Mouse (Mus musculus) cerebellum, adult 11-12 months (tissue): Measurements from ENCODE around the gene Ctps2.
A peak's percentile ranks its signal among the peaks of the same experiment; 100 is the strongest.

Source experiments
- DNase-seq: peaks from one replicate; pipeline ENCODE4 v3.0.0; 2022

The Ctps2 gene

DNA sequence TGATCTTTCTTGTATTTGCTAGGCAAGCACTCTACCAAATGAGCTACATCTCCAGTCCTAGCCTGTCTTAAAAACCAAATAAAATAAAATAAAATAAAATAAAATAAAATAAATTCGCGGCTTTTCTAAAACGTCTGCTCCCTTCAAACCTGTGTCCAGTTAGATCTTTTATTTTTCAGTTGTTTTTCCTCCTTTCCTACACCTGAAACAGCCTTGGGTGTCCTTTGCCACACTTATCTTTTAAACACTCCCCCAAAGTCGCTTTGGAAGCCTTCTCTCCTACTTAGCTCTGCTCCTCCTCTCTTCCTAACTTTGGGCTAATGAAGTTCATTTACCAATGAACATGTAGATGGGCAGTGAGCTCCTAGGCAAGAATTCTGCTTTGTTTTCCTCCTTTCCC is at the start of gene Ctps2:
Ctps2 (plus strand) TSS at position 301 of the 400 bp plus-strand sequence.
- DNase-seq, result no peak

- DNase-seq, result no peak
Observed at GRCm38 (mm10) chrX:162868294-162868965, 32.6 kb upstream of the Ctps2 start.

DNA sequence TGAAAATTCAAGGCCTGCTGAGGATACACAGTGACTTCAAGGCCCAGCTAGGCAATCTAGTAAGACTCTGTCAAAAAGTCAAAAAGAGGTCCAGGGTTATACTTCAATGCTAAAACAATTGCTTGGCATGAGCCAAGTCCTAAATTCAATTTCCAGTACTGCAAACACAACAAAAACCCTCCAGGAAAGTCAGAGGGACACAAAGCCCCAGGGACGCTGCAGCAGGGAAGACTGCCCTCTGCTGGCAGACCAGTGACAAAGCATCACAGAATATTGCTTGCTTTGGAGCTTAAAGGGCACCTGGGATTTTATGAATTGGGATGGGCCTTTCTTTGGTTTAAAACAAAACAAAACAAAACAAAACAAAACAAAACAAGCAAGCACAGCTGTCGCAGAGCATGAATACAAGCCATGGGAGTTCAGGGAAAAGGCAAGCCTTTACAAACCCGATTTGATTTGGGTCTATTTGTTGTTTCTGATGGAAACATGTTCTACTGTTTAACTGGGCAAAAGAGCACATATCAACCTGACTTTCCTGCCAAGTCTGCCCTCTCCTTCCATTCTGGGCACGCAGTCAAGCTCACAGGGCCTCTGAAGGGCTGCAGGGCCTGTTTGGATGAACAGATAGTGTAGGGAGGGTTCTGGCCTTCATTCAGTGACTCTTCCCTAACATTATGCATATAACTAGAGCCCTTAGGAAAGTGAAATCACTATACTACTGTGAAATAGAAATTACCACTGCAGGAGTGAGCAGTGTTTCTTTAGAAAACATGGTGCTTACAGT is 29.1 kb upstream of the Ctps2 start:
- no peak for DNase-seq

DNA sequence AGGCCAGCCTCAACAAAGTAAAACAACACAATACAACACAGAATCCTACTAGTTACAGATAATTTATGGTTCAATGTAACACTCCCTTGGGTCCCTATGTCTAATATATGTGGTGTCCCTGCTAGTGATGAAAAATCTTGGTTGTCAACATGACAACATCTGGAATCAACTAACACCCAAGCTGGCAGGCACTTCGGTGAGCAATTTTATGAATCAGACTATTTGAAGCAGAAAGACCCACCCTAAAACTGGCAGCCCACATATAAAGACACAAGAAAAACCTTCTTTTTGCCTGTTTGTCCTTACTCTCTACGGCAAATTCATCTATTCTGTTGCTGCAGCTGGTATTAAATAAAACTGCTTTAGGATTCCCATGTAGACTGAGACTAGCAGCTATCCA is 27.3 kb upstream of the Ctps2 start:
- no peak for DNase-seq

GRCm38 (mm10) chrX:162878236-162878635 is 22.8 kb upstream of the Ctps2 start:
- DNase-seq, result no peak

DNA sequence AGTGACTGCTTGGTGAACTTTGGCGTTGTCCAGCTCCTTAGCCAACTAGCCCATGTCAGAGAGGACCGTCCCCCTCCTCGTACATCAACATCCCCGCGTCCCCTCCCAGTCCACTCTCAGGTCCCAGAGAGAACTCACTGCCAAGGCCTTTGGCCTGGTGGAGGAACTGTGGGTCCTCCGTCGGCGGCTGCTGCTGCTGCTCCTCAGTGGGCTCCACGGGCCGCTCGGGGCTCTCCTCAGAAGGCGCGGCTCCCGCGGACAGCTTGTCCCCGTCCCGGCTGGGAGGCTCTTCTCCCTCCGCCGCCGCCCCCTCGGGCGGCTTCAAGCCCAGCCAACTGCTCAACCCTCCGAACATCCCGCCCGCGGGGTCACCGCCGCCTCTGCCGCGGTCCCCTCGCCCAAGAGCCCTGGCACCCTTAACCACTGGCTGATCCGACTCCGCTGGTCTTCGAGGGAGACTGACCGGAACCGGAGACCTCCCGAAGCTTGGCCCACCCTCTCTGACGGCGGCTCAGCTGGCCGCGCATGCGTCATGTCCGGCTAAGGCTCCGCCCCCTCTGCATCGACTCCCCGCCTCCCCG is 13.0 kb upstream of the Ctps2 start, which contains the start of gene Syap1:
Syap1 (minus strand) TSS at position 517 of the 581 bp plus-strand sequence.
- peak; percentile 84 for DNase-seq

- peak; percentile 48 for DNase-seq
Observed at GRCm38 (mm10) chrX:162888575-162889223, 12.3 kb upstream of the Ctps2 start.

- DNase-seq, result peak; percentile 58
Observed at GRCm38 (mm10) chrX:162901371-162902039, 467 bp downstream of the Ctps2 start.

DNA sequence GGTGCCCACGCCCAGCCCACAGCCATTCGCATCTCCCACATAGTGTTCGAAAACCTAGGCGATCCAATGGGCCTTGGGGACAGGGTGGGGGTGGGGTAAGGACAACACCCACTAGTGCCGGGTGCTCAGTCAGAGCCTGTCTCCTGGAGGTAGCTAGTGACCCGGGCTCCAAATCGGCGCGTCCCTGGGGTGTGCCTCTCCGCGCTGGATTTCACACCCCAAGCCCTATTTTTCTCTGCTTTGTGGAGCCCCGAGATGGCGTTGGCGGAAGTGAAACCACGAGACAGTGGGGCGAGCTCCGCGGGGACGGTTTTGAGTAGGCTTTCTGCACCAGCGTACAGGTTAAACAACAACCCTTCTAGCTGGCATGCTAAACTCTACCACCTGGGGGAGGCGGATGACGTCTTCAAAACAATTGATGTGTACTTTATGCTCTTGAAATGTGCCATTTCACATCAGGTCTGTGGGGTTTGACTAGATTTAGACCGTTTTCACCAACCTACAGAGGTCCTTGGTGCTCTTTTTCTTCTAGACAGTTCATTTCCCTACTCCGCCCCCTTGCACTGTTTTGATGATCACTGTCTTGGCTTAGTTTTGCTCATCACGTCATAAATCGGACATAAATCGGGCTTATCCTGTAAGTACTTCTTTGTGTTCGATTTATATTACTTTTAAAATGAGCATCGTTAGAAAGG is 1.1 kb downstream of the Ctps2 start:
- peak; percentile 39 for DNase-seq

DNA sequence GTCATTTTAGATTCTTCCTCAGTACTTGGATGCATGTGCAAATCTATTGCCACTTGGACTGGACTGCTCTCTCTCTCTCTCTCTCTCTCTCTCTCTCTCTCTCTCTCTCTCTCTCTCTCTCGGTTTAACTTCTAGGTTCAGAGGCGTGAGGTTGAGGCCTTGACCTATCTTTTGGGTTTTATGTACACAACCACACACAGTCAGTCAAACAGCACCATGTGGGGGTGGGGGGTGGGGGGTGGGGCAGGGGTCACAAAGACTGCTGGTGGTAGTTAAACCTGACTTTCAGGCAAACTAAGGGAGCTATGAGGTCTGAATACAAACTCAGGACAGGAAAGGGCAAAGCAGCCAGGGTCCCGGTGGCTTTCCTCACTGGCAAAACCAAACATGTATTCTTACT is 6.5 kb downstream of the Ctps2 start:
- no peak for DNase-seq

DNA sequence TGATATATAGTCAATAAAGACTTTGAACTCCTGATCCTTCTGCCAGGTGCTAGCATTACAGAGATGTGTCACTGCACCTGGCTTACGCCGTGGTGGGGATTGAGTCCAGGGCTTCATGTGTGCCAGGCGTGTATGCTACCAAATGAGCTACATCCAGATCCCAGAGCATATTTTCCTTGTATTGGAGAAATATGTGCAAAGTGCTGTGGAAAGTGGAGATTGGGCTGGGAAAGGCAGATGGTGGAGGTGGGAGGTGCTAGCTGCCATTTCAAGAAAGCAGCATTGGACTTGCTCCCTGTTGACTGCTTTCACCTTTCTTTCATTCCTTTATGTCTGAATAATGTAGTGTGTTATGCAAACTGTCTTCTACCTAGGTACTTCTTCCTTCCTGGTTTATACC is 12.6 kb downstream of the Ctps2 start:
- DNase-seq, result no peak

- DNase-seq, result peak; percentile 11
Observed at GRCm38 (mm10) chrX:162915697-162916096, 14.7 kb downstream of the Ctps2 start.

DNA sequence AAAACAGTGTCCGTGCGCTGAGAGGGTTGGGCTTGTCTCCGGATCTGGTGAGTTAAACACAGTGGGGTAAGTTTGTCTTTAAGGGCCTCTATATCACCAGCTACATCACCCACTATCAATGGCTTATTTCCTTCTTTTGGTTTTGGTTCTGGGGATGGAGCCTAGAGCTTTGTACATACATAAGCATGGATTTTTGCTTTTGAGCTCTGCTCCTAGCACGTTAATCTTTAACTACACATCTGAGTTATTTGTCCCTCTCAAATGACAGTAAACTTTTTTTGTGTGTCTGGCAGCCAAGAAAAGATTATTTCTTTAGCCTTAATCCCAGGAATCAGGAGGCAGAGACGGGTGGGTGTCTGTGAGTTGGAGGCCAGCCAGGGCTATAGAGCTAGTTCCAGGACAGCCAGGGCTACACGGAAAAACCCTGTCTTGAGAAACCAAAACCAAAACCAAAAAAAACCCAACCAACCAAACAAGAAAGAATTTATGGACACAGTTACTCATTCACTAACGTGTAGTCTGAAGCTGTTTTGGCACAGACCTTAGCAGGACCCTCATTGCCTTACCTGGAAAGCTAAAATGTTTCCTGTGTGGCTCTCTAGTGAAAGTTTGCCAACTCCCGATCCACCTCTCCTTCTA is 20.6 kb downstream of the Ctps2 start:
- DNase-seq, result no peak

GRCm38 (mm10) chrX:162931467-162931866 is 30.4 kb downstream of the Ctps2 start:
- DNase-seq, result no peak

- DNase-seq, result no peak
Observed at GRCm38 (mm10) chrX:162942027-162942426, 41.0 kb downstream of the Ctps2 start.

GRCm38 (mm10) chrX:162949811-162950439 is 48.9 kb downstream of the Ctps2 start:
- peak; percentile 5 for DNase-seq

GRCm38 (mm10) chrX:162957921-162958320 is 56.9 kb downstream of the Ctps2 start:
- DNase-seq, result no peak

- no peak for DNase-seq
Observed at GRCm38 (mm10) chrX:162963840-162964239, 62.8 kb downstream of the Ctps2 start.

GRCm38 (mm10) chrX:162964383-162964782 is 63.3 kb downstream of the Ctps2 start, which contains the start of gene S100g:
Gene S100g (minus strand): TSS chrX:162964599.
- DNase-seq, result no peak

GRCm38 (mm10) chrX:162967456-162967855 is 66.4 kb downstream of the Ctps2 start:
- no peak for DNase-seq

GRCm38 (mm10) chrX:162976194-162976593 is 75.2 kb downstream of the Ctps2 start:
- no peak for DNase-seq
